Mouse (Mus musculus): ENCODE measurements around the gene Ciz1.
A peak's percentile ranks its signal among the peaks of the same experiment; 100 is the strongest.

Gene Ciz1

DNA sequence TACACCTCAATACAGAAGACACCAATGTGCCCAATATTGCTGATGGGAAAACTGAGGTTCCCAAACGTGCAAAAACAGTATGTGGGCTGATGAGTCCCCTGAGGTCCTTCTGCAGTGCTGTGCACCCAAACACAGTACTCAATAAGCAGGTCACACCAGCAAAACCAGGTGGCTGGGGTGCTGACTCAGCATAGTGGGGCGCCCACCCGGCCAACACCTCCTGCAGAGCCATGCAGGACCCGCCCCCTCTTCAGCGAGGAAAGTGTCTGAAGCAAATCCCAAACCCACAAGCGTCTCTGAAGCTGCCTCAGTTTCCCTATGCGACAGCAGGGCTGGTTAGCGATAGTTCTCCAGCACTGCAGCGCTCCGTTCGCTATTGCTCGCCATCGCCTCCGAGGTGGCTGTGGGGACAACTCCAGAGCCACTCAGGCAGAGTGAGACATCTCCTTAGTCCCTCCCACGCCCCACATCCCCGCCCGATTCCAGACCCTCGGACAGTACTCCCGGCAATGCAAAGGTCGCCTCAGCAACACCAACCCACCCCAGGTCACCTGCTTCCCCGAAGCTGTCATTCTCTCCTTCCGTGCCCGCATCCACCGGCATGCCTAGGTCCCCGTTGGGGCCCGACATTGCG lies 29.1 kb downstream of the Ciz1 start:
- peak; percentile 71 for DNase-seq (ENCODE audit: low read depth, low spot score)

DNA sequence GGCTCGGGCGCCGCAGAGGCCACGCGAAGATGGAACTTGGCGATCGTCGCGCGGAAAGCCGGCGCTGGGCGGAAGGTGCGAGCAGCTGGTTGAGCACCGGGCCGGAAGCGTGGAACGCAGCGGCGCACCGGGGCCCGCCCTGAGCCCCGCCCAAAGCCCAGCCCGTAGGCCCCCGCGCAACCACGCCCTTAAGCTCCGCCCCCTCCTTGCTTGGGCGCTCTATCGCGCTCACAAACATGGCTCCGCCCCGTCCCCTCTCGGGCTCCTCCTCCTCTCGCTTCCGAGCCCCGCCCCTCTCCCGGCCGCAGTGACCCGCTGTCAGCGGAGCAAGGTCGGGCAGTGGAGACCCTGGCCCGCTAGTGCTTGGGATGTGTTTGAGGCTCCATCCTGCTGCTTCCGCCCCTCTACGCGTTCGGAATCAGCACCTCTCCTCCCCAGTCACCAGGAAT lies 29.7 kb downstream of the Ciz1 start, which contains the start of gene 1110008P14Rik:
1110008P14Rik (minus strand) TSS at position 164 of the 449 bp plus-strand sequence.
- peak; percentile 92 for DNase-seq (ENCODE audit: low read depth, low spot score)

DNA sequence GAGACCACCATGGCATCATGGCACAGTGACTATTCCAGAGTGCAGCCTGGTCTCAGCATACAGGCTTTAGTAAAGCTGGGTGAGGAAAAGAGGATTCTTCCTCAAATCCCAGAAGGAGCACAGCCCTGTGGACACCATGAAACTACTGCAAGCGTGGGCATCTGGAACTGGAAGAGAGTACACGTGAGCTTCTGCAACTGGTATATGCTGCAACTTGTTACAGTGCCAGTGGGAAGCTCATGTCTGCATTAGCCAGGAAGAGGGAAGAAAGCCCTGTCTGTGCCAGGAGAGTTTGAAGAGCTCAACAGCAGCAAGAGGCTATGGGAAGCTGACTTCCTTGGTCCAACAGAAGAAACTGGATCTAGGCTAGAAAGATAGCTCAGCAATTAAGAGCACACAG lies 30.6 kb downstream of the Ciz1 start:
- DNase-seq (ENCODE audit: low read depth, low spot score): no peak

- no peak for DNase-seq (ENCODE audit: low read depth, low spot score)
Observed at GRCm38 (mm10) chr2:32387706-32388490, 35.8 kb downstream of the Ciz1 start, which contains the start of gene Lcn2. Gene Lcn2 (minus strand): TSS chr2:32388252.

DNA sequence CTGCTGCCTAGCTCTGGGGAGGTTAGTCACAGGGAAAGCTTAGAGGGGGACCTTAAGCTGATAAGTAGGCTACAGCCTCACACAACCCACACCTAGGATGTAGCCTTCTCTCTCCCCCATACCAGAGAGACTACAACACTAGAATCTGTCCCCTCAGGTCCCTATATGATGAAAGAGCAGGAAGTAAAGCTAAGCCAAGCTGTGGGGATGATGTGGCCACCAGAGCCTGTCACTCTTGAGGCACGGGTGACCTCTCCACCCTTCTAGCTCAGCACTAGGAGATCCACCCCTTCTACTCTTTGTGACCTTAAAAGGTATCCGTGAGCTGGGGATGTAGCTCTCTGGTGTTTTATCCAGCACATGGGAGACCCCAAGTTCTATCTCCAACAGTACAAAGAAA lies 37.0 kb downstream of the Ciz1 start:
- no peak for DNase-seq (ENCODE audit: low read depth, low spot score)

DNA sequence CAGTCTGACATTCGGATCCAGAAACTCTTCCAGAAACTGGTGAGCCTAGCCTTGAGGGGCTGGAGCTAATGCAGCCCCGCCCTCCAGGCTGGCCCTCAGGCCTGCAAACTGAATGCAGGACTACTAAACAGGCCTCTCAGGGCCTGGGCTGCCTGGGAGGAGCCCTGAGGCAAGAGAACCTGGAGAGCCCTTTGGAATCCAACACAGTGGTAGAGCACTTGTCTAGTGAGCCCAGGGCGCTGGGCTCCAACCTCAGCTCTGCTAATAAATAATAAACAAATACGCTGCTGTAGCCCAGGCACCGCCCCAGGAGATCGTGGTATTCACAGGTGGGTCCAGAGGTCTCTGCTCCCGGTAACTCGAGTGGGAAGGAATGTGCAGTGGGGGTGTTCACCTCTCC lies 38.7 kb downstream of the Ciz1 start:
- peak; percentile 41 for DNase-seq (ENCODE audit: low read depth, low spot score)

DNA sequence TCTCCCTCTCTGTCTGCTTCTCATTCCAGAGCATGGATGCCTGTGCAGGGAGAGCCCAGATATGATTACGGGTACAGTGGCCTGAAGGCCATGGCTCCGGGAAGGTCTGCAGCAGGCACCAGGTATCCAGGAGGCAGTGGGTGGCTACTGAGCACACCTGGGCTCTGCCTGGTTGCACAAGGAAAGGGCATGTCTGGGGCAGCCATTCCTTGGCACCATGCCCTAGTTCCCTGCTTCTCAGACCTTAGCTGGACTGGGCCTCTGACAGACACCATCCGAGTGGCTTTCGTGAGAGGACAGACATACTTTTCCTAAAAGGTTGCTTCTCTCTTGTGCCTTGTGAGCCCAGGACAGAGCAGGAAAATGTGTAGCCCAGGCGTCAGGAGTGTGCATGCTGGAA lies 39.9 kb downstream of the Ciz1 start:
- DNase-seq (ENCODE audit: low read depth, low spot score): no peak

- peak; percentile 56 for DNase-seq (ENCODE audit: low read depth, low spot score)
Observed at GRCm38 (mm10) chr2:32394973-32395372, 42.8 kb downstream of the Ciz1 start.

GRCm38 (mm10) chr2:32395484-32395945 lies 43.4 kb downstream of the Ciz1 start, which contains the start of gene Ptges2:
Gene Ptges2 (plus strand): TSS chr2:32395896.
- peak; percentile 94 for DNase-seq (ENCODE audit: low read depth, low spot score)

- peak; percentile 98 for DNase-seq (ENCODE audit: low read depth, low spot score)
Observed at GRCm38 (mm10) chr2:32395946-32396621, 44.0 kb downstream of the Ciz1 start.

DNA sequence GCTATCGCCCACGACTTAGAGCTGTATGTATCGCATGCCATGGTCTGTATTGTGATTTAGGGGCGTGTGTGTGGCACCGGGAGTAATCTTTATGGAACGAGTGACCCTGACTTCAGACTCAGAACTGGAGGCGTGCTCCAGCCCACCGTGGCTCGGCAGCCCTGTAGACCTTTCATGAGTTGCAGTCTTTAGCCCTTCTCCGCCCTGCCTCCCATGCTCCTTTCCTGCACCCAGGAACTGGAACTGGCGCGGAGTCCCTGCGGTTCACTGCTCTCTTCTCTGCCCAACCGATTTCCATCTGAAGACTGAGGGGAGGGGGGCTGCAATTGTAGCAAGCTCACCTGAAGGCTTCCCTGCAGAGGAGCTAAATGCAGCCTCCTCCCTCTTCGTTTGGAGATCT lies 44.6 kb downstream of the Ciz1 start:
- no peak for DNase-seq (ENCODE audit: low read depth, low spot score)

GRCm38 (mm10) chr2:32404663-32405062 lies 52.5 kb downstream of the Ciz1 start:
- peak; percentile 97 for DNase-seq (ENCODE audit: low read depth, low spot score)

DNA sequence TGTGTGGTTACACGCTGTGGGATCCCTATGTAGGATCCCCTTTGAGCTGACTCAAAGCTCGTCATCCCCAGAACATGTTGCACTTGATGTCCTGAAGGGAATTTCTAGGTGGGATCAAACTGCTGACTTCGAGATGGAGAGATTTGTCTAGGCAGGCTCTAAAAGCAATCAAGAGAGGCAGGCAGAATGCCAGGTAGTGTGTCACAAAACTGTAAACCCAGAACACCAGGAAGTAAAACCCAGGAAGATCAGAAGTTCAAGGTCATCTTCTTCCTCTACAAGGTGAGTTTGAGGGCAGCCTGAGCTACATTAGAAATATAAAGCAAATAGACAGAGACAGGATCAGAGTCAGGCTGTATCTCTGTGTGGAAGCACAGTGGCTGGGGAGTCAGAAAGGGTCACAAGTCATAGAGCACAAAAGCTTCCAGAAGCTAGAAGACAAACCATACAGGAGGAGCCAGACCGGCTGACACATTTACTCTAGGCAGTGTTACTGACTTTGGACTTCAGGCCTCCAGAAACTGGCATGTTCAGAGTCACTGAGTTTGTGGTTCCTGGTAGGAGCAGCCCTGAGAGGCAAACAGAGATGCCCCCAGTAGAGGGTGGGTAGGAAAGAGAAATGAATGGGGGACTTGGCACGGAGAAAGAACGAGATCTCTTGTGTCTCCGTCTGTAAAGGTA lies 55.2 kb downstream of the Ciz1 start:
- DNase-seq (ENCODE audit: low read depth, low spot score): no peak

DNA sequence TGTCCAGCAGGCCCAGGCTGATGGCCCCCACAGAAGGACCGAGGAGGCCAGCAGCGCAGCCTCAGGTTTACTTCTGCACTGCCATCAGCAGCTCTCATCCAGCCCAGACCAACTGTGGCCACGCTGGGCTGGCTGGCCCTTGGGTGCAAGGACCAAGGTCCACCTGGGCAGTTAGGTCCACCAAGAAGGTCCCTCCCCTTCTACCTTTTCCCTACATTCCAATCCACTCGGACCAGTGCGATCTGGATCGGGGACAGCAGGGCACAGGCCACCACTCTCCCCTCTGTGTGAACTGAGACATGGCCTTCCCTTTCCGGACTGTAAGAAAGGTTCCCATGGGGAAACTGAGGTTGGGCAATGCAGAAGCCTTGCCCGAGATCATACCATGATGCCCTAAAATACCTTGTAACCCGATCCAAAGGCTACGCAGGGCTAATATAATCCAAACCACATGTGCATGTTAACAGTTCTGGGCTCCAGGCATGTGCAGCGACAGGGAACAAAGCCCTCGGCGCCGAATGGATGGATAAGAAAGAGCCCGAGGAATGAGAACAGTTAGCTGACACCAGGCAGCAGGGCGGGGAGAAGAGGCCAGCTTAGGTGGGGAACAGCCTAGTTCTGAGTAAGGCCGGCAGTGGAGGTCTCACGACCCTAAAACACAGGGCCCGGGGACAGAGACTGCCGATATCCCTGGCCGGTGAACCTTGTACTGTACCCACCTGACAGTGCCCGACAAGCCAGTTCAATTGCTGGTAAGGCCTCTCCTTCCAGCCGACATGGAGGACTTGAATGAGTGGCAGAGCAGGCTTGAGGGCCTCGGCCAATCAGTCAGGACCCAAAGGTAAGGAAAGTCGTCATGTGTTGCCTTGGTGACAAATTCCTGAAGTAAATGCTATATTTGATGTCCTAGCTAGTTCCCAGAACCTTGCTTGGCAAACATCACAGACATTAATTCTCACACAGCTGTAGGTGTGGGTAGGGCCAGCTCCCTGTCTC lies 56.6 kb downstream of the Ciz1 start:
- DNase-seq (ENCODE audit: low read depth, low spot score): no peak

- no peak for DNase-seq (ENCODE audit: low read depth, low spot score)
Observed at GRCm38 (mm10) chr2:32411407-32411806, 59.3 kb downstream of the Ciz1 start.

DNA sequence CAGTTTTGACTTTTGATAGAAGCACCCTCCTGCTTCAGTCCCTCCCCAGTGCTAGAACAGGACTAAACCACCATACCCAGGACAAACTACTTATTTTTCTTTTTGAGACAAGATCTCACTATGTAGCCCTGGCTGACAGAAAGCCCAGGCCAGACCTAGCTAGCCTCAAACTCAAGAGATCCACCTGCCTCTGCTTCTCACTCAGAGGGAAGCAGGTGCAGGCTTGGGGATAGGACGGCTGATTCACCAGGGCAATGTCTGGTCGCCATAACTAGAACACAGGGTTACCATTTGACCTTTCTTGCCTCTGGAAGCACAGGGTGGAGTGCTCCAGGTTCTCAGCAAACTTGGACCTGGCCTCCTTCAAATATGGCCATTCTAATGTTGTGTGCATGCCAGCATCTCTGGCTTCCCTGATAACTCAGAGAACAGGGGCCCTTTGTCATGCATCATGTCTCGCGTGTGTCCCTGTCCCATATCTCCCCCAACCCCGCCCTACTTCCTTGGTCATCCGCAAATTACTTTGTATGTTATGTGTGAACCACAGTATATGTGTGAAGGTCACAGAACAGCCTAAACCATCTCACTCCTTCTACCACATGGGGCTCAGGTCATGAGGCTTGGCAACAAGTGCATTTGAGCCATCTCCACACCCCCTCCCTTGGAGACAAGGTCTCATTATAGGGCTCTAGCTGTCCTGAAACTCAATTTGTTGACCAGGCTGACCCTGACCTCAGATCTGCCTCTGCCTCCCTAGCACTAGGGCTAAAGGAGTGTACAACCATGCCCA lies 60.8 kb downstream of the Ciz1 start:
- no peak for DNase-seq (ENCODE audit: low read depth, low spot score)

GRCm38 (mm10) chr2:32413936-32414335 lies 61.8 kb downstream of the Ciz1 start:
- no peak for DNase-seq (ENCODE audit: low read depth, low spot score)

GRCm38 (mm10) chr2:32415801-32416200 lies 63.7 kb downstream of the Ciz1 start:
- DNase-seq (ENCODE audit: low read depth, low spot score): no peak

- no peak for DNase-seq (ENCODE audit: low read depth, low spot score)
Observed at GRCm38 (mm10) chr2:32416556-32416955, 64.4 kb downstream of the Ciz1 start.

DNA sequence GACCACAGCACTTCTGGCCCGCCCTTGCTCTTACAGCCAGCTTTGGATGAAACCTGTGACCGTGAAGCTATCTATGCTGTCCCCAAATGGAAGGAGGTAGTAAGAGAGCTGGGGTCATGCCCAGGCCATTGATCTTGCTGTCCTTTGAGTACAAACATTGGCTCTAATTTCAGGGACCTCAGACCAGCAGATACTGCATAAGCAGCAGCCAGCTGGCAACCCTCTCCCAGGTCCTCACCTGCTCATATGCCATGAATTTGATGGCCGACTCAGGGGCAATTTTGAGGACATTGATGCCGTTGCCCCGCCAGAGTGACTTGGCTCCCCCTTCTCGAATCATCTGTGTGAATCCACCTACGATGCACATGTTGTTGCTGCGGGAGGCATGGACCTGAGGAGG lies 65.4 kb downstream of the Ciz1 start:
- DNase-seq (ENCODE audit: low read depth, low spot score): no peak

All from R1 (cell line).